Mouse (Mus musculus): ENCODE data around the gene Fbxo27.

DNA sequence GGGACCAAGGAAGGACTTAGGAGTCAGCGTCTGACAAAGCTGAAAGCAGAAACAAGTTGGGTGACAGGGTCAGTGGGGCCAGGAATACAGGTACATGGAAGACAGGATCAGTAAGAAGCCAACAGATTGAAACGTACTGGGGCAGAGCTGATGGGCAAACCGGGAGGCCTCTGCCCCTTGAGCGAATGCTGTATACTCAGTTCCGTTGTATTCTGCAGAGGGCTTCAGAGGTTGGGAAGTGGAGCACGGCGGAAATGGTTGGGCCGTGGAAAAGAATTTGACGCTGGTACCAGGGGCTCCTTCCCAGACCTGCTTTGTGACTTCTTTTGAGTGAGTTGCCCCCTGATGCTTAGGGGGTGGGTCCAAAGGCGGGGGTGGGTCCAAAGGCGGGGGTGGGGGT is 40.6 kb downstream of the Fbxo27 start:
- TF ChIP-seq ZNF384 (IDR thresholded peaks at IDR 0.05; ENCODE audit: low read depth, low read length) = no peak
- TF ChIP-seq ZC3H11A (IDR thresholded peaks at IDR 0.05; ENCODE audit: low read depth, low read length) = no peak
- TF ChIP-seq GABPA (IDR thresholded peaks at IDR 0.05; ENCODE audit: low read depth, low read length) = no peak
- TF ChIP-seq RCOR1 (IDR thresholded peaks at IDR 0.05; ENCODE audit: low read depth, low read length) = no peak
- no peak for TF ChIP-seq POLR2A (IDR thresholded peaks at IDR 0.05; ENCODE audit: control insufficient read depth in 1 of 2, insufficient read depth in 1 of 2, low read depth in 1 of 2, low read length in 2 of 2, poor library complexity in 1 of 2)
- no peak for TF ChIP-seq E2F4 (IDR thresholded peaks at IDR 0.05; ENCODE audit: borderline replicate concordance, low read depth, low read length)
- TF ChIP-seq MYC (IDR thresholded peaks at IDR 0.05; ENCODE audit: low read depth, low read length) = no peak

Data from MEL (cell line).